Mouse (Mus musculus) urinary bladder, postnatal 14 days (tissue): ENCODE measurements around the gene Tlk2.
A peak's percentile ranks its signal among the peaks of the same experiment; 100 is the strongest.
"Not testable (repeated sequence)": the region's sequence is repeated elsewhere in the genome, so short reads cannot be mapped to it uniquely, and the experiment has no call there.

Experiments
- DNase-seq: peaks from one replicate; pipeline ENCODE4 v3.0.0; 2021; ENCODE audit warnings: low spot score

Gene Tlk2

DNA sequence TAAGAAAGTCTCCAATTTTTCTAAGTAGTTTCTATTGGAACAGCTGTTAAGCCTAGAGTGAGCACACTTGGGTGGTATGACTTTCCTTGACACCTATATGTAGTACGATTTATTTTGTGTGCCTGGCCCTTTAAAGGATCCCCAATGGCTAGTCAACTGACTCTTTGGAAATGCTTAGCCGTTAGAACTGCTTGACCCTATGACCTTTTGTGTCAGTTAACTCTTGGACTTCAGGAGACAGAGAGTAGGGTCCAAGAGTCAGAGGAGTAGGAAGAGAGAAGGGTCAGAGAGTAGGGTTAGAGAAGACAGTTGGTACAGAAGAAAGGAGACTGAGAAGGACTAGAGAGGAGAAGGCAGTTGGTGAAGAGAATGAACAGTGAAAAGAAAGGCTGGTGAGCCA, at the start of gene Tlk2:
Gene Tlk2, plus strand, starts transcription at position 292 of the 400 bp plus-strand sequence.
- no peak for DNase-seq

DNA sequence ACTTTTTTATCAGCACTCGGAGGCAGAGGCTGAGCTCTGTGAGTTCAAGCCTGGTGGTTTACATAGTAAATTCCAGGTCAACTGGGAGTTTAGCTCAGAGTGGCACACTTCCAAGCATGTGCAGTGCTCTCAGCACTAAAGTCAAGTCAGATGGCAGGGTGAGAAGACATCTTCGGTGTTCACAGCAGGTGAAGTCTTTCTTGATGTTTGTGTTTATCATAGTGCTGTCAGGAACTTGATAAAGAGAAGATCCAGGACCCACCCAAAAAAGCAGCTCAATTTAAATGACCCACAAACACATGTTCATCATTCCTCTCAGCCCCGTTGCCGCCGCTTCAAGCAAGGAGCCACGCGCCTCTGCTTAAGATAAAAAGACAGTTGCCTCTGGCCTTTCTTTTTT, 42.9 kb upstream of the Tlk2 start:
- no peak for DNase-seq

DNA sequence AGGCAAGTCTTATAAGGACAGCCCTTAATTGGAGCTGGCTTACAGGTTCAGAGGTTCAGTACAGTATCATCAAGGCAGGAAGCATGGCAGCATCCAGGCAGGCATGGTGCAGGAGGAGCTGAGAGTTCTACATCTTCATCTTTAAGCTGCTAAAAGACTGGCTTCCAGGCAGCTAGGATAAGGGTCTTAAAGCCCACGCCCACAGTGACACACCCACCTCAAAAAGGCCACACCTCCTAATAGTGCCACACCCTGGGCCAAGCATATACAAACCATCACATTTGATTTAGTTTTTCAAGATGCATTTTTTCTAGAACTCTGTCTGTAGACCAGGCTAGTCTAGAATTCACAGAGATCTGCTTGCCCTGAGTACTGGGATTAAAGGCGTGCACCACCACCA, 41.4 kb upstream of the Tlk2 start:
- not testable (repeated sequence) for DNase-seq

DNA sequence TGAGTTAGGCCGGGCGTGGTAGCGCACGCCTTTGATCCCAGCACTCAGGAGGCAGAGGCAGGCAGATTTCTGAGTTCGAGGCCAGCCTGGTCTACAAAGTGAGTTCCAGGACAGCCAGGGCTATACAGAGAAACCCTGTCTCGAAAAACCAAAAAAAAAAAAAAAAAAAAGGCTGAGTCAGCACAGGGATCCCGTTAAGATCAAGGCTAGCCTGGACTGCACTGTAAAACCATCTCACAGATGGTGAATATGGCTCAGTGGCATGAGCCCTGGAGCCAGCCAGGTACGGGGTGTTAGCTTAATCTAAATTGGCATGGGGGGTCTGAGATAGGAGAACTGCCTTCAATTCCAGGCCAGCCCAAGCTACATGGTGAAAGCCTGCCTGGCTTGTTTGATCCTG, 38.1 kb upstream of the Tlk2 start:
- not testable (repeated sequence) for DNase-seq

DNA sequence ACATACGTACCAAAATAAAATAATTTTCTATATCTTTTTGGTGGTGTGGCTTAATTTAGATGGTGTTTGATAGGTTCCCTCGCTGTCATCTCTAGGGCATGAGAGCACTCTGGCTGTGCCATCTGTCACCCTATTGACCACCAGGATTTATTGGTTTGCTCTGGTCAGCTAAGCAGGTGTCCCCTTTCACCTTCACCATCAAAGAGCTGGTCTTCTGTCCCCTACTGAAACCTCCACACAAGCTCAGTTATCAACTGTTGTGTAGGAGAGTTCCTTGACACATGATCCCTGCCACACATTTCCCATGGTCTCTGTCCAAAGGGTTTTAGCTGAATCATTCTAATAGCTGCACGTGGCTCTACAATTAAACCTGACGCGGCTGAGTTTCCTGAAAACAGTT, 37.5 kb upstream of the Tlk2 start:
- no peak for DNase-seq

DNA sequence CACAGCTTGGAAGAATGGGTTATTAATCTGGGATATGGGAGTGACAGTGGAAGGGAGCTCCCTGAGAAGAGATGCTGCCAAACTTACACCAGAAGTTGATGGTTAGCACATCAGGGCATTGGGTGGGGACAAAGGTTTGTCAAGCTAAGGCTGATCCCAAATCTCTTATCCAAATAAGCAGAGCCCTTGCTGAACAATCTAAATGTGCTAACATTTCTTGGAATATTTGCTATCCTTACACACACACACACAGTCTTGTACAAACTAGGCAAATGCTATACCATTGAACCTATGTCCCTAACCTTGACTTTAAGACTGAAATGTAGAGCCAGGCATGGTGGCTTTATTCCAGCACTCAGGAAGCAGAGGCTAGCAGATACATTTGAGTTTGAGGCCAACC, 35.0 kb upstream of the Tlk2 start:
- DNase-seq = no peak

DNA sequence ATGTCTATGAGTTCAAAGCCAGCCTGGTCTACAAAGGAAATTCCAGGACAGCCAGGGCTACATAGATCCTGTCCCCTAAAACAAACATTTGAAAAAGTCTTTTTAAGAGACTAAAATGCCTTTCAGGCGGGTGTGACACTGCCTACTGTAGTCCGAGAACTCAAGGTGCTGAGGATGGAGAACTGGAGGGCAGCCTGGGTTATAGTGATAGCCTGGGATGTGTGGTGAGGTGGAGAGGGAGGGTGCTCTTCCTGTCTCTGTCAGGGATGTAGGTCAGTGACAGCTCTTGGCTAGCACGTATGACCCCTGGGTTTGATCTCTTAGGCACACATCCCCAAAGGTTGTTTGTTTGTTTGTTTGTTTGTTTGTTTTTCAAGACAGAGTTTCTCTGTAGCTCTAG, 34.5 kb upstream of the Tlk2 start:
- no peak for DNase-seq

DNA sequence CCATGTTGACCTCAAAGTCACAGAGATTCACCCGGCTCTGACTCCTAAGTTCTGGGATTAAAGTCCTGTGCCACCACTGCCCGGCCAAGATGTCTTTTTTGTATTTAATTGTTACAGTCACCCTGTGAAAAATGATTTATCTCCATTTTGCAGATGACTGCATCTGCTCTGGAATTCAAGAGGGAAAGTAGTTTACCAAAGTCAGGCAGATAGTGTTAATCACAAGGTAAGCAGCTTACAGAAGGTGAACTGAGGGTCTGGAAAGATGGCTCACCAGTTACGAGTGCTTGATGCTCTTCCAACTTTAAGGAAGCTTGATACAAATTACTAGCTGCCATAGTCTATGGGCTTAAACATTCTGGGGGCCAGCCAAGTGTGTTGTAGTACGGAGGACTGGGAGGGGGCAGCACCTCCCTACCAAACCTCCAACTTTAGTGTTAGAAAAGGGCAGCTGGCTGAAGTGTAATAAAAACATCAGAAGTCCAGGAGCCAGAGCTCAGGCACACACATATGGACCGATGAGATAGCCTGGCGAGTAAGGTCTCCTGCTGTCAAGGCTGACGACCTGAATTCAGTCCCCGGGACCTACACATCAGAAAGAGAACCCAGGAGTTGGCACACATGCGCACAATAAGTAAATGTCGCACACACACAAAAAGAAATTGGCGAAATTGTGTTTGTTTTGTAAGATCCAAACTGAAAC, 33.9 kb upstream of the Tlk2 start:
- DNase-seq = no peak

DNA sequence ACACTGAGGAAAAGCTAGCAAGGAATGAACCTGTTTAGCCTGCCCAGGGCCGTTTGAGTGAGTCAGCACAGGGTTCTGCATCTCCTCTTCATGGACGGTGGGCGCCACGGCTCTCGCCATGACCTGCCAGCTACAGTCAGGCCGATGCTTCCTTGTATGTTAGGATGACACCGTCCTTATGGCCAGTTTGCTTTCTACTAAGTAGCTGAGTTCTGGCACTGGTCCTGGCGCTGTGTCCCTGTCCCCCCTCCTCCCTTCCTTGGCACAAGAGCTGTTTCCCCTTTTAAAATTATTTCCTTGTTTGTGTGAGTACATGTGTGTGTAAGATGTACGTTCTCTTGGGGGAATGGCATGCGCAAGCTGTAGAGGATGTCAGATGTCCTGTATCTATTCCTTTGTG, 33.4 kb upstream of the Tlk2 start:
- no peak for DNase-seq

DNA sequence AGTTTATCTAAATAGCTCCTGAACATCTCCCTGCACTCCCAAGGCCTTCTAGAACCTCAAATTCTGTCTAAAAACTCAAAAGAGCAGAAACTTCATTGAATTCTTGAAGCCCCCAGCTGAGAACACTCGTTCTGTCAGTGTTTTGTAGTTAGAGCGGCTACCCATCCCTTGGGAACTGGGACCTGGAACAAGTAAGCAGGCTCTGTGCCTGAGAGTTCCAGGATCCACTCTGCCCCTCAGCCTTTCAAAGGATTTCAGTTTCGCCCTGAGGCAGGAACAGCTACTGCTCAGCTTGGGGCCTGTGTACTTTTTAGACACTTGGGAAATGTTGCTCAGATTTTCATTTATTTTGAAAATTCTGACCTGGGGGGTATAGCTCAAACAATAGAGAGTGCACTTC, 32.0 kb upstream of the Tlk2 start, which contains the start of gene Gm10842:
Gene Gm10842, plus strand, starts transcription at position 301 of the 400 bp plus-strand sequence.
- DNase-seq = no peak

DNA sequence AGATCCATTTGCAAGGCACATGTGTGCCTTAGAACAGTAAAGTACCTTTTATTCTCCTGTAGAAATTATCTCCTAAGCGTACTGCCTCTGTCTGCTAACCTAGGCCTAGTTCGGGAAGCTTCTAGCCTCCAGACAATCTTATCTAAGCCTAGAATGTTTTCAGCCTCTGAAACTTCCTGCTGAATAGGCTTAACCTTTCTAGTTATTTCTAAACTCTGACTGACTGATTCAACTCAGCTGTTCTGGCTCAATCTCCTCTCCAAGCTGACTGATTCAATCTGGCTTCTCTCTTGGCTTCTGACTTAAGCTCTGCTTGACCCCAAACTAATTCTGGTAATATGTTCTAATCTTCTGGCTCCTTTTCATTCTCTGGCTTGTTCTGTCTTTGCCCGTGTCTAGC, 29.3 kb upstream of the Tlk2 start:
- DNase-seq = no peak

DNA sequence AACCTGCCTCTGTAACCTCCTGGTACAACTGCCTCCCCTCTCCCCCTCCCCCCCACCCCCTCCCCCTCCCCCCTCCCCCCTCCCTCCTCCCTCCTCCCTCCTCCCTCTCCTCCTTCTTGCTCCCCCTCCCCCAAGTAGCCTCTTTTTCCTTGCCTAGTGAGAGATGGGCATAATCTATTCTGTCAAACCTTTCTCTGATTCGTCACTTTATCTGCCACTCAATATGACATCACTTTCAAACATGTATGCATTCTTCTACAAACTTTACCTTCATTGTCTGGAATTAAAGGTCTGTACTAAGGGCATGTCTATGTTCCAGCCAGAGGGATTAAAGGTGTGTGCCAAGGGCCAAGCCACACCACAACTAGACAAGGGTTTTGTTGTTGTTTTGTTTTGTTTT, 28.8 kb upstream of the Tlk2 start:
- no peak for DNase-seq

DNA sequence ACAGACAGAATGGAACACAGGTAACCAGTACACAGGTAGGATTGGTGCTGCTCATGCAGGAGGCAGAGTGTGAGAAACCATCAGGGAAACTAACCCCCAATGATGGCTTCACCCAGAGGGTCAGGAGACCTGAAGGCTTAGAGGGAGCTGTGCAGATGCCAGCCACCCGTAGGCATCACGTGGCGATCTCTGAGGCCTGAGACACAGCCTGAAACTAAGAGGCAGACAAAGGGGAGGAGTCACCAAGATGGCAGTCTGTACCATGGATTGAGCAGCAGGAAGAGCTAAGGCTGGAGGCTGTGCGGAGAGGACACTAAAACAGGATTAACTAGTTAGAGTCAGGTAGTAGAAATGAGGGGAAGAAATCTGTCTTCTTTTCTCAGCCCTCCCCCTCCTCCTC, 27.9 kb upstream of the Tlk2 start:
- no peak for DNase-seq

DNA sequence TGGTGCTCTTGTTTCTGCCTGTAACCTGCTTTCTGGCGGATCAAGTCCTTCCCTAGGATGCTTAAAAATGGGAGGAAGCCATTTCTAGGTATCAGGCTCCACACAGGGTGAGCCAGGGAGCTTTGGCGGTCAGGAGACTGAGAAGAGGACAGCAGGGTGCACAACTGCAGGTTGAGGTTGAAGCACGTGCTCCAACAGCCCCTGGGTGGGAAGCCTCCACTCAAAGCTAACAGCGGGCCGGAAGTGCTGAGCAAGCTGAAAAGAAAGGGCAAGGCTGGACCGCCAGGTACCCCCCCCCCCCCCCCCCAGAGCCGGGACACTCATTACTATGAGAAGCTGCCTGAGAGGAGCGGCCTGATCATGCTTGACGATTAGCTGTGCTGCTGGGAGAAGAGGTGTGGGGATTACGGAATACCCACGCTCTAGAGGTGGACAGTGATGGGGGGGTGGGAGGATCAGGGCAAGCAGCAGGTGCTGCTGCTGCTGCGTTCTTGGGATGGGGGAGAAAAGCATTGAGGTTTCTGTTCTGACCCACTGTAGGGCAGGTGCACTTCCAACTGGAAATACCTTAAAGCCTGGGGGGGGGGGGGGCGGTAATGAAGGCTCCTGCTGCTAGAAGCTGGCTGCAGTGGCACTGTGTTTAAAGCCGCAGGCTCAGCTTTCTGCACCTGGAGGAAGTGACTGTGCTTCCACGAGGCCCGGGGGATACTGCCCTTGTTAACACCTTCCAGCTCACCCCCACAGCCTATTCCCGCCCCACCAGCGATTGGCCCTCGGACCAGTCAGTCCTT, 27.2 kb upstream of the Tlk2 start:
- no peak for DNase-seq

DNA sequence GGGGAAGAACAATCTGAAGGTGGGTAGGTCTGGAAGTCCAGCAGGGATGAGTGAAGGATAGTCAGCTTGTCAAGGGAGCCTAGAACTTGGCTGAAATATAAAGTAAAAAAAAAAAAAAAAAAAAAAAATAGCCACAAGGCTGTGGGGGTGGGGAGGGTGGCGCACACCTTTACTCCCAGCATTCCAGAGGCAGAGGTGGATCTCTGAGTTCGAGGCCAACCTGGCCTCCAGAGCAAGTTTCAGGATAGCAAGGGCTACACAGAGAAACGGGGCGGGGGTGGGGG, 26.6 kb upstream of the Tlk2 start:
- DNase-seq = no peak

DNA sequence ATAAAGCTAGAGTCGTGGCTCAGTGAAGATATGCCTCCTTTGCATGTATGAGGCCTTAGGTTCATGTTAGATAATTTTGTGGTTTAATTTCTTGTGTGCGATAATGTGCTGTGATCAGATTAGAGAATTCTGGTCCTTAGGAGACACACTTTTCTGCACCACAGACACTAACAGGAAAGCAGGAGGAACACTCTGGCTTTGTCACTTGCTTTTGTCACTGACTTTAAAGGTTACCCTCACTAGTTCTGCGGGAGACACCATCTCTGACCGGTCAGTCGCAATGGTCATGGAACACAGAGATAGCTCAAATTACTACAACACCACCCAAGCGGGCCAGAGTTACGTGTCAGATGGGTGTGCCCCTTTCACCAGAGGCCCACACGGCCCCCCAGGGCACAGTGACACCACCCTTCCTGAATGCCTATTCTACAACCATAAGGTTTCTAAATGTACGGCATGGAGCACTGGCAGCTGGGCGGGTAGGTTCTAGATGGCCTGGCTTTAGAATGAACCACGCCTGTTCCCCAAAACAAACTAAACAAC, 26.2 kb upstream of the Tlk2 start:
- no peak for DNase-seq

DNA sequence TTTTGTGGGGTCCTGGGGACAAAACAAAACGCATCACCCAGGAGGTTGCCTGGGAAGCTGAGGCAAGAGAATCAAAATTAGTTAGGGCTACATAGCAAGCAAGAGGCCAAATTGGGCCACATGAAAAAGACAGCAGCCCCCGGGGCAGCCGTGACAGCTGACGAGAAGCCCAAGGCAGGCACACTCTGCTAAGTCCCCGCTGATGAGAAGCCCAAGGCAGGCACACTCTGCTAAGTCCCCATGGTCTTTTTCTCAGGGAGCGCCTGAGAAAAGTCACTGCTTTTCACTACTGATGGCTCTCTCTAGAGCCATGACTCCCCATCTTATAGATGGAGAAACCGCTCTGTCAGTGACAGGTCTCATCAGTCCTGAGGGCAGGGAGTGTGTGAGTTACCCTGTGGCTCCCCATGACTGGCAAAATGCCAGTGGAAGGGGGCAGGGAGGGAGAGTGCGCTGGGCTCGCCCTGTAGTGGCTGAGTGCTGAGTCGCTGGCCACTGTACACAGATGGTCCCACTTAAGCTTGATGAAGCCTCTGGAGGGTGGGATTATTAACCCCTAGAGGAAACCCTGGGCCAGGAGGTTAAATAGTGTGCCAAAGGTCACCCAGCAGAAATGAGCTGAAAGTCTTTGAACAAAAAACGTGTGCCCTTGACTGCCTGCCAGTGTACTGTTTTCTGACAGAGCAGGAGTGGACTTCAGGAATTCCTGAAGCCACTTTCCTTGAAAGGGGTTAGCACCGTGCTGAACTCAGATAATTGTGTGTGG, 25.4 kb upstream of the Tlk2 start:
- peak; percentile 11 for DNase-seq

DNA sequence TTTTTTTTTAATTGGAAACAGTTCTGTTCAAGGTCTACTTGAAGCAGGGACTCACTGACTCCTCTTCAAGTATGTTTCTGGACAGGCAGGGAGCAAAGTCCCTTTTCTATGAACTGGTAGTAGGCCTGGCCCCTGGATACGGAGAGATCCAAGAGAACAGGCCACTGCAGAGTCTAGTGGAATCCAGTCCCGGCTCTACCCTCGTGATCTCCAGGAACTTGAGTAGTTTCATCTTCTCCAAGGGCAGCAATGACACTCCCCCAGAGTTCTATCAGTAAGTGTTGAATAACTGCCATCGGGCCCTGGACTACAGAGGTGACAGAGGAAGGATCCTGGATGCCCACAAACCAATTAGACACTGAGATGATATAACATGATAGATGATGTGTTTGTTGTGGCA, 22.7 kb upstream of the Tlk2 start:
- no peak for DNase-seq

DNA sequence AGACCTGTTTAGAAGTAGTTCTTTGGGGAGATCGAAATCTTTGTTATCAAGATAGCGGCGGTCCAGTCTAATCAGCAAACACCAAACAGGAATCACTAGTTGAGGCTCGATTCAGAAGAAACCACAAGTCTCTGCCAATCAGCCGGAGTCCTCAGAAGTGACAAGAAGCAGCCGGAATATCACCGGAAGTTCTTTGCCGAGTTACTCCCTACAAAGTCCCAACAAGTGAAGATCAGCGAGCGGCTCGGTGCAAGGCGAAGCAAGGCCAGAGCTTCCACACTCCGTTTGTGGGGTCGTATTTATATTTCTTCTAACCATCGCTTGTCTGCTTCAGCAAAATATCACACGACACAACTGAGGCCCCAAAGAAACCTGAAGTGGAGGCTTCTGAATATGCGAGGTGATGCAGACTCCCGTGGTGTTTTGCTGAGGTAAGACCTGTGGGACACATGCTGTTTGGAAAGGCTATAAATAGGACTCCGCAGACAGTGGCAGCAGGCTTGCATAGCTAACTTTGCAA, 21.8 kb upstream of the Tlk2 start:
- no peak for DNase-seq

DNA sequence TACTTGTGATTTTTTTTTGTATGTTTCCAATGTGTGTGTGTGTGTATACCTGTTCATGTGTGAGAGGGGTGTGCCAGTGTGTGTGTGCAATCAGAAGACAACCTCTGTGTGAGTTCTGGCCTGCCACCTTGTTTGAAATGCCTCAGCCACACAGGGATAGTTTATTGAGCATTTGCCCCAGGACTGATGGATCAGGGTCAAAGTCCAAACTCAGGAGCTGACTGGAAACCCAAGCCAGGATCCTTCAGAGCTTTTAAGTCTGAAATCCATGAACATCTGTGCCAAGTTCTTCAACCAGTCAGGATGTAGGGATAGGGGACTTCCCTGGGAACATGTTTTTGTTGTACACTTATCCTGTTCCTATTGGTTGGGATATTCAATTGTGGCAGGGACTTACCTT, 20.6 kb upstream of the Tlk2 start:
- DNase-seq = no peak

DNA sequence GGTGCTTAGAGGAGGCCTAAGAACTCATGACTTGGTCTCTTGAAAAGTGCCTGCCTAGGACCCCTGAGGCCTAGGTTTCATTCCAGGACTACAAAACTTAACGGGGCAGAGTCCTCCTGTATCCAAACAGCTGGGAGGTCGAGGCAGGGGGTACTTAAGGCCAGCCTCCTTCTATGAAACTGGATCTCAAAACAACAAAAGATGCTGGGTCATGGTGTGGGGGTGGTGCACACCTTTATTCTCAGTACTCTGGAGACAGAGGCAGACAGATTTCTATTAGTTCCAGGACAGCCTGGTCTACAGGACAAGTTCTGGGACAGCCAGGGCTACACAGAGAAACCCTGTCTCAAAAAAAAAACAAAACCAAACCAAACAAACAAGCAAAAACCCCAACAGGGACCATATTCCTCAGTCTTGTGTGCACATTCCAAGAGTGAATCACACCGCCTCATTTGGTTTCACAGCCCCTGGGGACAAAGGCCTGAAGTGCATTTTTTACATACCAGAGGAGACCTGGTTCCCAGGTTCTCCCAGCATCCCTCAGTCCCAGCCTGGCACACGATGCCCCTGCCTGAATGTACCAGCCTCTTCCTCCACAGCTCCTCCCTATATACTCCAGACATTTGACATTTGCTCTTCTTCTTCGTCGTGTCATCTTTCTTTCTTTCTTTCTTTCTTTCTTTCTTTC, 18.8 kb upstream of the Tlk2 start:
- DNase-seq = no peak

DNA sequence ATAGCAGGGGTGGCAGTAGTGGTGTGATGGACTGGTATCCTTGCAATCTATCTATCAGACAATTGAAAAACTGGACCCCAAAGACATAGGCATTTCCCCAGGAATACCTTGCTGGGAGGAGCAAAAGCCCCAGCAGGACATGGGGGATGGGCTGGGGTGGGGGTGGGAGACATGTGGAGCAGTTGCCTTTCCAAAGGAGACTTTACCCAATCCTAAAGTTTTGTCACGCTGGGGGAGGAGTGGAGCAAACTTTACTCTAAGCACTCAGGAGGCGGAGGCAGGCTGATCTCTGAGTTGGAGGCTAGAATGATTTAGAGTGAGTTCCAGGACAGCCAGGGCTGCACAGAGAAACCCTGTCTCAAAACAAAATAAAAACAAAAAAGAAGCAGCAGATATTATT, 17.2 kb upstream of the Tlk2 start:
- DNase-seq = no peak
